Mouse (Mus musculus) ES-Bruce4 (cell line): ENCODE measurements around the gene Dennd4a.

Experiments used
- CTCF ChIP-seq: IDR thresholded peaks from one replicate; pipeline ENCODE4 v1.8.1; 2011; ENCODE audit warnings: low read depth, low read length
- EP300 ChIP-seq: IDR thresholded peaks from 2 replicates; pipeline ENCODE4 v1.6.1; 2011; ENCODE audit warnings: low read depth, low read length; ENCODE audit not compliant: insufficient read depth
- POLR2A ChIP-seq: IDR thresholded peaks from one replicate; pipeline ENCODE4 v1.8.1; 2011; ENCODE audit warnings: low read length; ENCODE audit not compliant: insufficient read depth

GRCm38 (mm10) chr9:64769911-64770310, 41.2 kb upstream of the Dennd4a start:
- no peak for TF ChIP-seq CTCF
- no peak for TF ChIP-seq POLR2A
- no peak for TF ChIP-seq EP300
